Mouse (Mus musculus) heart, embryonic 15.5 days (tissue): ENCODE data around the gene Prph. TPM values are rescaled to one million over a fixed set of nuclear protein-coding genes. Genes with fewer than 3 reads are reported as not detected.

ENCODE experiments used
- ATAC-seq: fragments of 200-750 bp; cut with Nextera tagmentation; replicated peaks from 2 replicates; pipeline ENCODE4 v1.8.0; 2017; ENCODE audit warnings: low read depth, moderate TSS enrichment; ENCODE audit not compliant: insufficient number of reproducible peaks, insufficient read depth, low FRiP score
- H3K27ac ChIP-seq: fragments of 300-500 bp; sonication (generic); 2 replicates; pipeline ENCODE4 v1.5.1; 2015; ENCODE audit warnings: mild to moderate bottlenecking, inconsistent platforms
- H3K27me3 ChIP-seq: fragments of 300-500 bp; sonication (generic); 2 replicates; pipeline ENCODE4 v1.6.1; 2015; ENCODE audit warnings: inconsistent platforms
- H3K36me3 ChIP-seq: fragments of 300-500 bp; sonication (generic); 2 replicates; pipeline ENCODE4 v1.6.1; 2015; ENCODE audit warnings: mild to moderate bottlenecking, inconsistent platforms
- H3K4me1 ChIP-seq: fragments of 300-500 bp; sonication (generic); replicated peaks from 2 replicates; pipeline ENCODE4 v1.6.1; 2015; ENCODE audit warnings: inconsistent platforms
- H3K4me2 ChIP-seq: fragments of 300-500 bp; sonication (generic); 2 replicates; pipeline ENCODE4 v1.6.1; 2015; ENCODE audit warnings: inconsistent platforms, mild to moderate bottlenecking, moderate library complexity
- H3K4me3 ChIP-seq: fragments of 300-500 bp; sonication (generic); 2 replicates; pipeline ENCODE4 v1.5.1; 2015; ENCODE audit warnings: mild to moderate bottlenecking, inconsistent platforms
- H3K9ac ChIP-seq: fragments of 300-500 bp; sonication (generic); 2 replicates; pipeline ENCODE4 v1.6.1; 2015; ENCODE audit warnings: mild to moderate bottlenecking, inconsistent platforms
- H3K9me3 ChIP-seq: fragments of 300-500 bp; sonication (generic); replicated peaks from 2 replicates; pipeline ENCODE4 v1.6.1; 2016; ENCODE audit warnings: inconsistent platforms
- WGBS: fragments of 180-500 bp; shearing (Covaris S2); methylation state at CpG from one replicate; pipeline ENCODE4 v1.1.7; 2015; ENCODE audit warnings: mixed read lengths; 5-methylcytosine and 5-hydroxymethylcytosine counted together
- polyA plus RNA-seq: library from polyadenylated mRNA; unstranded; fragments of >200 nt; fragmentation: Nextera tagmentation; extraction: Ambion mirVana; gene quantifications from 2 replicates; pipeline ENCODE4 v1.2.1, GENCODE M21; 2015

Gene Prph
- polyA plus RNA-seq, 1 experiment from 2014 or later: 1.1 TPM

DNA sequence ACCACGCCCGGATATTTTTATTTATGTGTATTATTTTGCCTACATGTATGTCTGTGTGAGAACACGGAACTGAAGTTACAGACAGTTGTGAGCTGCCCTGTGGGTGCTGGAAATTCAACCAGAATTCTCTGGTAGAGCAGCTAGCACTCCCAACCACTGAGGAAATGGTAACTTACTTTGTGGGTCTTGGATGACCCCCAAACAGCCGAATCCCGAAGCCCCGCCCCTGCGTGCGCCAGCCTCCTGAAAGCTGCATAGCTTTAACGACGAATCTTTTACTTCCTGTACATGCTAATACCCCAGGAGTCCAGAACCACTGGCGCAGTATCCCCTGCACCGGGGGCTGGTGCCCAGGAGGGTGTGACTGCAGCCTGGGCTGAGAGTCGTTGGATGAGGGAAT is 29.6 kb upstream of the Prph start:
- Histone ChIP-seq H3K4me3 (no peak overlapping the region), H3K27ac (no peak overlapping the region), H3K9ac (no peak overlapping the region), H3K9me3 (no peaks in the 10 kb centered on the region), H3K4me2 (no peak overlapping the region), H3K27me3 (no peaks in the 10 kb centered on the region), H3K36me3 (no peaks in the 10 kb centered on the region), H3K4me1 (peaks cover 9% of the 10 kb centered on the region)
- WGBS: 68% methylated on average over 13 of the region's 13 CpGs
- ATAC-seq: no peak

DNA sequence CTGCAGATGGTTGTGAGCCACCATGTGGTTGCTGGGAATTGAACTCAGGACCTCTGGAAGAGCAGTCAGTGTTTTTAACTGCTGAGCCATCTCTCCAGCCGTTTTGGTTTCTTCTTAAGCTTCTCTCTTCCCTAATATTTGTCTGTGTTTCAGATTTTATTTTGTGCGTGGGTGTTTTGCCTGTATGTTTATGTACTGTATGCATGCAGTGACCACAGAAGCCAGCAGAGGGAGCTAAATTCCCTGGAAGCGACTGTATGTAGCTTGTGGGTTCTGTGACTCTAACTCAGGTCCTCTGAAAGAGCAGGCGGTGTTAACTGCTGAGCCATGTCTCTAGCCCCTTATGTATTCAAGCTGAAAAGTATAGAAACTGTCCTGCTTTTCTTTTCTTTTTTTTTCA is 28.7 kb upstream of the Prph start:
- H3K27ac ChIP-seq: no peak overlapping the region
- no peak overlapping the region for H3K4me3 ChIP-seq
- H3K4me1 ChIP-seq: peaks cover 13% of the 10 kb centered on the region
- ATAC-seq: no peak
- H3K9ac ChIP-seq: no peak overlapping the region
- WGBS: 54% methylated on average over 4 of the region's 4 CpGs
- no peaks in the 10 kb centered on the region for H3K9me3 ChIP-seq
- H3K27me3 ChIP-seq: no peaks in the 10 kb centered on the region
- H3K4me2 ChIP-seq: no peak overlapping the region
- H3K36me3 ChIP-seq: no peaks in the 10 kb centered on the region

DNA sequence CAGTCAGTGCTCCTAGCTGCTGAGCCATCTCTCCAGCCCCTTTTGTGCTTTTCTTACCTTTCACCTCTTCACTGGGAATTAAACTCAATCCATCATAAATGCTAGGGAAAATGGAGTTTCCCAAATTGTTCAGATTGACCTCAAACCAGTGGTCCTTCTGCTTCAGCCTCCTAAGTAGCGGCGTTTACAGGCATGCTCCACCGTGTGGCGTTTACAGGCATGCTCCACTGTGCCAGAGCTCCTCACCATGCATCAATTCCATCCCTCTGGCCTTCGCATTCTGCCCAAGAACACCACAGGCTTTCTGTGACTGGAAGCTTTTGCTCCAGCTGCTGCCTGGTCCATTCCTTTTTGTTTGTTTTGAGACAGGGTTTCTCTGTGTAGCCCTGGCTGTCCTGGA is 27.9 kb upstream of the Prph start:
- Histone ChIP-seq H3K4me3 (no peak overlapping the region), H3K36me3 (no peaks in the 10 kb centered on the region), H3K9ac (no peak overlapping the region), H3K4me1 (peaks cover 21% of the 10 kb centered on the region), H3K4me2 (no peak overlapping the region), H3K9me3 (no peaks in the 10 kb centered on the region), H3K27me3 (no peaks in the 10 kb centered on the region), H3K27ac (no peak overlapping the region)
- 70% methylated on average over 5 of the region's 5 CpGs for WGBS
- no peak for ATAC-seq

DNA sequence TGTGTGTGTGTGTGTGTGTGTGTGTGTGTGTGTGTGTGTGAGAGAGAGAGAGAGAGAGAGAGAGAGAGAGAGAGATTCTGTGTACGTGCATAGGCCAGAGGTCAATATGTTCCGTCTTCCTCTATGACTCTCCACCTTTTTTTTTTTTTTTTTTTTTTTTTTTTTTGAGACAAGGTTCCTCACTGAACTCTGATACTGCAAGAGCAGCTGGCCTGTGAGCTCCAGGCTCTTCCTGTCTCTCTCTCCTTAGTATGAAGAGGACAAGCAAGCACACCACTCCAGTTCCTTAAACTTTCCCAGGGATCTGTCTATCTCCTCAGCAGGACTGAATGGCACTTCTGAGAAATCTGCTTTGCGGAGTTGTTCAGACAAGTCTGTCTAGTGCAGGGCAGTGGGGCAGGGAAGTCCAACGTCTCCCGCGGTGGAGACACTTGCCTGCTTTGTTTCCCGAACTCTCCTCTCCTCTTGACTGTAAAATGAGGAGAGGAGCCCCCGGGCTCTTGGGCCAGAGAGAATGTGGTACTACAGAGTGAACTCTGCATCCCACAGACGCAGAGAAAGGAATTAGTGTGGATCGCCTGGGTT is 26.0 kb upstream of the Prph start:
- H3K27me3 ChIP-seq: no peaks in the 10 kb centered on the region
- no peak for ATAC-seq
- peaks cover 39% of the 10 kb centered on the region for H3K4me1 ChIP-seq
- no peaks in the 10 kb centered on the region for H3K9me3 ChIP-seq
- H3K9ac ChIP-seq: peak overlapping the region; percentile 76
- peak overlapping the region; percentile 86 for H3K4me2 ChIP-seq
- peak overlapping the region; percentile 86 for H3K4me3 ChIP-seq
- H3K27ac ChIP-seq: peak overlapping the region; percentile 97
- no peaks in the 10 kb centered on the region for H3K36me3 ChIP-seq
- 6% methylated on average over 10 of the region's 10 CpGs for WGBS

DNA sequence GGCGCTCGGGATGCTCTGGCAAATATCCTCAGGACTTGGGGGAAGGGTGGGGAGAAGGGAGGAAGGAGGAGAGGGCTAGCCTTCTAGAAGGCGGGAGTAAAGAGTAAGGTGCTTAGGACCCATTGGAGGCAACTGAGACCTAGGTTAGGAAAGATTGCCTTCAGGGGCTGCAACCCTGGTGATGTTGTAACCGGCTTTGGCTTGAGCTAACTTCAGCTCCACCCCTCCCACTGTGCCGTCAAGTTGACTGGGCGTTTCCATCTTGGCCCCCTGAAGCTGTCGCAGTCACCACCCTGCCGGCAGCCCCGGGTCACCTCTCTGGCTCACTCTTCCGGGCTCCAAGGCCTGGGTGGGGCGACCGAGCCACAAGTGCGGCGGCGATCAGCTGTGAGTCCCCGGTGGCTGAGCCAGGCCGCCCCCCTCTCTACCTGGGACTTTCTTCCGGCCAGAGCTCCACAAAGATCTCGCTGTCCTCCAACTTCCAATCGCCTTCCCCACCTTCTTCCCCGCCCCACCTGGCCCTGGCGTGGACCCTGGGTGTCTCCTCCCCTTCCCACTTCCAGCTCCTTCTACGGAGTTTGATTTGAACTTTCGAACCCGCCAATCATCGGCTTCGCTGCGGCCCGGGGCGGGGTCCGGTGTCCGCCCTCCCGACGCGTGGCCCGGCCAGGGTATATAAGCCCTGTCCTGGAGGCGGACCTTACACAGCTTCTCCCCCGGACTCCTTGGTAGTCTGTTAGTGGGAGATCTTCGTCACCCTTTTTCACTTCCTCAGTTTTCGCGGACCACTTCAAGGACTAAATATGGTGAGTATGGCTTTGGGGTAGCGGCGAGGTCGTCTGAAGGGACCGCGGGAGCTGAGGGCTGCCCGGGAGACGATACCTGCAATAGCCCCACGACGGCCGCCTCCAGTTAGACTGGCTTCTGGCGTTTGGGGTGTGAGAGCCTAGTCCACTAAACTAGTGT is 25.1 kb upstream of the Prph start, which contains the start of gene Tuba1c:
Tuba1c (plus strand) TSS at position 273 of the 966 bp plus-strand sequence.
- H3K27me3 ChIP-seq: no peaks in the 10 kb centered on the region
- peaks cover 5% of the 10 kb centered on the region for H3K36me3 ChIP-seq
- H3K9ac ChIP-seq: peak within 1 kb of the TSS; percentile 76
- H3K27ac ChIP-seq: peak within 1 kb of the TSS; percentile 97
- peaks cover 41% of the 10 kb centered on the region for H3K4me1 ChIP-seq
- peak; percentile 94 for ATAC-seq
- H3K4me2 ChIP-seq: peak within 1 kb of the TSS; percentile 86
- no peaks in the 10 kb centered on the region for H3K9me3 ChIP-seq
- under 1% methylated on average over 52 of the region's 52 CpGs for WGBS
- peak within 1 kb of the TSS; percentile 86 for H3K4me3 ChIP-seq

DNA sequence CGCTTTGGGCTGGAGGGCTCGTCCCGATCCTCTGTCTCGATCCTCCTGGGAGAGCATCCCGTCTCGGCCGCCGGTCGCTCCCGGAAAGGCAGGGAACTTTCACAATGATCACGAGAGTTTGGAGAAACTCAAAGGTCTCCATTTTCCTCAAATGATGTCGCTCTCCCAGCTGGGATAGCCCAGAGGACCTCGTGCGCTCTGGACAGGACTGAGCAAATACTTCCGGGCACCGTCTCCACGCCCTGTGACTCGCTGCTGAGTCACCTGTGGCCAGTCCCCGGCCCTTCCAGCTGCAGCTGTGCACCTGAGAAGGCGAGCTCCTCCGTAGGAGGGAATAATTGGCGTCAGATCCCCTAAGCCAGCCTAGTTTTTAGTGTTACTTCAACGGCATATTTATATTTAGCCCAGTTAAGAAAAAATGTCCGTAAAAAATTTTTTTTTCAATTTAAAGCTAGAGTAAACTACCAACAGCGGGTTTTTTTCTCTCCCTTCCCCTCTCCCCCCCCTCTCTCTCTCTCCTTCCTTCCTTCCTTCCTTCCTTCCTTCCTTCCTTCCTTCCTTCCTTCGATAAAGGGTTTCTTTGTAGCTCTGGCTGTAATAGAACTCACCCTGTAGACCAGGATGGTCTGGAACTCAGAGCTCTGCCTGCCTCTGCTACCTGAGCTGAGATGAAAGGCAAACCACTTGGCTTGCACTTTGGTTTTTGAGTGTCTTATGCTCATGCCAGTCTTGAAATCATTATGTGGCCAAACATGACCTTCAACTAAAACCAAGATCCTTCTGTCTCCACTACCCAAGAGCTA is 24.2 kb upstream of the Prph start:
- peak; percentile 59 for ATAC-seq
- Histone ChIP-seq H3K27ac (peak overlapping the region; percentile 97), H3K4me3 (peak overlapping the region; percentile 86), H3K4me1 (peaks cover 49% of the 10 kb centered on the region), H3K36me3 (peaks cover 14% of the 10 kb centered on the region), H3K9me3 (no peaks in the 10 kb centered on the region), H3K9ac (peak overlapping the region; percentile 76), H3K4me2 (peak overlapping the region; percentile 86), H3K27me3 (no peaks in the 10 kb centered on the region)
- 5% methylated on average over 26 of the region's 26 CpGs for WGBS

DNA sequence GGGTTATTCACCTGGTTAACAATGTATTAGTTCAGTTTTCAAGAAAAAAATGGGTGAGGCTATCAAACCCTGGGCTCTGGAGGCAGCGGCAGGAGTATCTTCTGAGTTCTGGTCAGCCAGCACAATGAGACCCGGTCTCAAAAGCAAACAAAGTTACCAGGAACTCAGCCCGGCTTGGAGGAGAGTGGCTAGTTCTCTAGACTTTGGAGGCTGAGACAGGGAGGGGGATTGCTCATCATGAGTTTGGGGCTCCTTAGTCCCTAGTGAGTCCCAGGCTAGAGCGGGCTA is 23.6 kb upstream of the Prph start:
- Histone ChIP-seq H3K36me3 (peaks cover 17% of the 10 kb centered on the region), H3K9ac (peak overlapping the region; percentile 76; the same call in 1 of the 2 replicates), H3K27ac (0 out of 2 replicates have a peak overlapping the region, but pooled peaks have one; percentile 1), H3K9me3 (no peaks in the 10 kb centered on the region), H3K27me3 (no peaks in the 10 kb centered on the region), H3K4me2 (peak overlapping the region; percentile 86), H3K4me1 (peaks cover 52% of the 10 kb centered on the region), H3K4me3 (peak overlapping the region; percentile 86)
- 63% methylated on average over 4 of the region's 4 CpGs for WGBS
- ATAC-seq: no peak

DNA sequence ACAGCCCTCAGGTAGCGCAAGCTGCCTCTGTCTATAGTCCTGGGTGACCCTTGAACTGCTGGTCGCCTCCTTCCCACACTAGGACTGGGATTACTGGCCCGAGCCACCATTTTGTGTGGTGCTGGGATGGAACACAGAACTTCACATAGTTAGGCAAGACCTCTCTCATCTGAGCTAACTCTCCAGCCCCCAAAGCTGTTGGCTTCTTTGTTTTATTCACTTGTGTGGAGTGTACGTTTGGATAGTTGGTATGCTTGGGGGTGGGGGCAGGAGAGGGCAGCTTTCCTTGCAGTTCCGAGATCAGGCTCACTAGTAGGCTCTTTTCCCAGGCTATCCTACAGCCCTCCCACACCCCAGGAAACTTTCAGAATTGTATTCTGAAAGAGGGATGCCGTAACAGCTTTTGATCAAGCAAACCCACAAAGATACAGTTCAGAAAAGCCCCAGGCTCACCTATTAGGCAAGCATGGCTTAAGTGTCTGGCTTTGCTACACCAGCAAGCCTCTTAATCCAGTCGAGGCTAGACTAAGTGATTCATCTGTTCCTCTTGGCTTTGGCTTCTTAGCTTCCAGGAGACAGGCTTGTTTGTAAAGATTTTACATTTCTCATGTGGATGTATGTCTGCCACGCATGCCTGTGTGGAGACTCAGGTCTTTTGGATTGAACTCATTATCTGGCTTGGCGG is 22.8 kb upstream of the Prph start:
- Histone ChIP-seq H3K9me3 (no peaks in the 10 kb centered on the region), H3K36me3 (peaks cover 22% of the 10 kb centered on the region), H3K4me1 (peaks cover 57% of the 10 kb centered on the region), H3K9ac (peak overlapping the region; percentile 29), H3K4me2 (peak overlapping the region; percentile 86), H3K27me3 (no peaks in the 10 kb centered on the region), H3K4me3 (peak overlapping the region; percentile 86), H3K27ac (peak overlapping the region; percentile 3; the same call in 1 of the 2 replicates)
- 56% methylated on average over 9 of the region's 9 CpGs for WGBS
- ATAC-seq: no peak

DNA sequence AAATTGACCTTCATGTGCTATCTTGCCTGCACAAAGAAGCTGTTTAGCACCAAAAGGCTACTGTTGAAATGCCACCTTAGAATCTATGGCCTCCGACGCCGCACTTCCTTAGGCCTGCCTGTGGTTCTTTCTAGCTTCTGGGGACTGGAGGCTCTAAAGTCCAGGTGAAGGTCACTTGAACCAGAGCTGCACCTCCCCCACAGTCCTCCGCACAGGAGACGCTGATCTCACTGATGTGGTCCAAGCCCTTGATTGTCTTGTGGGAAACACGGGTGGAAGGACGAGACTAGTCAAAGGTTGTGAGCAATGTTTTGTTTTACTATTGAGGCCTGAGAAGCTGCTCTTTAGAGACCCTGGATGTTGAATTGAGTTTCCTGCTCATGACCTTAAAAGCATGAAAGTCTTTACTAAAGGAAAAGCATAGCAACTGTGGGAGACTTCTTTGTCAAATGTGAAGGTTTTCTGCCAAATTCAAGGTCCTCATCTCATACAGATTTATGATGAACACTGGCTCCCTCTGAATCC is 22.2 kb upstream of the Prph start:
- Histone ChIP-seq H3K27ac (peak overlapping the region; percentile 3; the same call in 1 of the 2 replicates), H3K4me2 (peak overlapping the region; percentile 86), H3K9me3 (no peaks in the 10 kb centered on the region), H3K4me3 (peak overlapping the region; percentile 86), H3K36me3 (peaks cover 22% of the 10 kb centered on the region), H3K9ac (peak overlapping the region; percentile 29), H3K4me1 (peaks cover 57% of the 10 kb centered on the region), H3K27me3 (no peaks in the 10 kb centered on the region)
- 45% methylated on average over 7 of the region's 7 CpGs for WGBS
- ATAC-seq: no peak

DNA sequence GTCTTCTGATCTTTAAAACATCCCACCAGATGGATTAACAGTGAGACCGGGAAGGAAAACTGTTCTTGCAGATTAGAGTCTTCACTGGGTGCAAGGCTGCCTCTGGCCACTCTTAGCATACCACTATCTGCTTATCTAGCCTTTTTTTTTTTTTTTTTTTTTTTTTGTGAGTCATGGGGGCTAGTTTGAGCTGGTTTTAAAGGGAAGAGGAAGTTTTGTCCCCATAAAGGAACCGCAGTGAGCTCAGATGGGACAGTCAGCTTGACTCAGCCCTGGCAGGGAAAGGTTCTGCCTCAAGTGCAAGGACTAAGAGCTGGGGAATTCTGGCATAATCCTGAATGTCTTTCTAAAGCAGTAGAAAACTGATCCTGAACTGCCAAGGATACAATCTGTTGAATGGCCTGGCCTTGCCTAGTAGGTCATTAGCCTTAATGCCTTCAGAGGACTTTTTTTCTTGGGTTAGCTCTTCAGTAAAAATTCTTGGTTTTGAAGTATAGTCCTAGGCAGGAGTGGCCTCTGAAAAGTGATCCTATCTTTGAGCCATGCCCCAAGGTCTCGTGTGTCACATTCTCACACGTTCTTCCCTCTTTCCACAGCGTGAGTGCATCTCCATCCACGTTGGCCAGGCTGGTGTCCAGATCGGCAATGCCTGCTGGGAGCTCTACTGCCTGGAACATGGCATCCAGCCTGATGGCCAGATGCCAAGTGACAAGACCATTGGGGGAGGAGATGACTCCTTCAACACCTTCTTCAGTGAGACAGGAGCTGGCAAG is 21.3 kb upstream of the Prph start:
- Histone ChIP-seq H3K27me3 (no peaks in the 10 kb centered on the region), H3K36me3 (peaks cover 22% of the 10 kb centered on the region), H3K4me2 (peak overlapping the region; percentile 86), H3K9ac (0 out of 2 replicates have a peak overlapping the region, but pooled peaks have one; percentile 4), H3K27ac (no peak overlapping the region; the same call in 1 of the 2 replicates), H3K9me3 (no peaks in the 10 kb centered on the region), H3K4me1 (peaks cover 57% of the 10 kb centered on the region), H3K4me3 (peak overlapping the region; percentile 86; the same call in 1 of the 2 replicates)
- ATAC-seq: no peak
- WGBS: 46% methylated on average over 7 of the region's 7 CpGs
